Mouse (Mus musculus) heart, adult 2 months (tissue): ENCODE measurements around the gene Spsb1. TPM values are rescaled to one million over a fixed set of nuclear protein-coding genes. Genes with fewer than 3 reads are reported as not detected.
A peak's percentile ranks its signal among the peaks of the same experiment; 100 is the strongest.

Experiments used
- DNase-seq, 2 experiments: peaks; one replicate each; pipeline ENCODE4 v3.0.0; 2021
- H3K27ac ChIP-seq: fragments of 200-600 bp; 2 replicates; pipeline ENCODE4 v1.8.1; 2022
- H3K27me3 ChIP-seq: fragments of 200-500 bp; 2 replicates; pipeline ENCODE4 v1.6.1; 2012; ENCODE audit warnings: mild to moderate bottlenecking, low read length, inconsistent platforms, mixed read lengths; ENCODE audit not compliant: control insufficient read depth, insufficient read depth
- H3K36me3 ChIP-seq: fragments of 200-500 bp; 2 replicates; pipeline ENCODE4 v1.6.1; 2012; ENCODE audit warnings: low read length, inconsistent platforms; ENCODE audit not compliant: control insufficient read depth, insufficient read depth
- H3K4me1 ChIP-seq: fragments of 200-500 bp; 2 replicates; pipeline ENCODE4 v1.6.1; 2011; ENCODE audit warnings: low read length; ENCODE audit not compliant: control insufficient read depth, insufficient read depth
- H3K4me3 ChIP-seq: fragments of 200-600 bp; 2 replicates; pipeline ENCODE4 v1.8.1; 2022
- H3K79me2 ChIP-seq: fragments of 200-500 bp; replicated peaks from 2 replicates; pipeline ENCODE4 v1.6.1; 2012; ENCODE audit warnings: mild to moderate bottlenecking, inconsistent platforms, low read length, moderate library complexity, mixed read lengths; ENCODE audit not compliant: control insufficient read depth, insufficient read depth
- H3K9ac ChIP-seq: fragments of 200-500 bp; 2 replicates; pipeline ENCODE4 v1.6.1; 2012; ENCODE audit warnings: low read depth, mild to moderate bottlenecking, control low read depth, inconsistent platforms, low read length, mixed read lengths
- CTCF ChIP-seq: fragments of 200-600 bp; IDR thresholded peaks from 2 replicates; pipeline ENCODE4 v1.8.1; 2022; ENCODE audit warnings: antibody characterized with exemption, mild to moderate bottlenecking, moderate library complexity
- EP300 ChIP-seq: fragments of 200-500 bp; IDR thresholded peaks from 2 replicates; pipeline ENCODE4 v1.6.1; 2011; ENCODE audit warnings: low read depth, low read length, control low read depth; ENCODE audit not compliant: insufficient read depth
- POLR2A ChIP-seq: fragments of 200-500 bp; IDR thresholded peaks from 2 replicates; pipeline ENCODE4 v1.6.1; 2011; ENCODE audit warnings: mild to moderate bottlenecking, low read depth, low read length, control low read depth; ENCODE audit not compliant: insufficient read depth
- WGBS: fragments of 180-500 bp; shearing (Covaris S2); methylation state at CpG from one replicate; pipeline ENCODE4 v1.1.7; 2018; 5-methylcytosine and 5-hydroxymethylcytosine counted together
- intact Hi-C: fragments of 180-260 bp; cut with DNase I; formaldehyde crosslinking; loops from one replicate; pipeline ENCODE4 v1.15.1; 2025
- long read RNA-seq: library from polyadenylated mRNA; stranded (forward); transcript quantifications from one replicate; pipeline ENCODE4 v2.0.0, GENCODE M21; 2021
- polyA plus RNA-seq: library from polyadenylated mRNA; depleted of rRNA; stranded (reverse); fragments of >200 nt; gene quantifications from 2 replicates; pipeline ENCODE4 v1.2.3, GENCODE M21; 2012; rRNA removed
- total RNA-seq, 2 experiments: library from RNA; stranded (reverse); gene quantifications; 2 replicates each; pipeline ENCODE4 v1.2.3; 2021

Spsb1 gene
- total RNA-seq (10 to 100 TPM; 28.3 to 35.3 TPM), polyA plus RNA-seq (32.2 and 38.7 TPM in 2 replicates)
- long read RNA-seq, transcript Spsb1-201 (3 exons, 3,092 nt), result major isoform, 29 of 36 reads
- long read RNA-seq, partial matches to known transcripts, result 0 of 36 reads
- long read RNA-seq, other reads (novel, unspliced or antisense), result 5 of 36 reads

DNA sequence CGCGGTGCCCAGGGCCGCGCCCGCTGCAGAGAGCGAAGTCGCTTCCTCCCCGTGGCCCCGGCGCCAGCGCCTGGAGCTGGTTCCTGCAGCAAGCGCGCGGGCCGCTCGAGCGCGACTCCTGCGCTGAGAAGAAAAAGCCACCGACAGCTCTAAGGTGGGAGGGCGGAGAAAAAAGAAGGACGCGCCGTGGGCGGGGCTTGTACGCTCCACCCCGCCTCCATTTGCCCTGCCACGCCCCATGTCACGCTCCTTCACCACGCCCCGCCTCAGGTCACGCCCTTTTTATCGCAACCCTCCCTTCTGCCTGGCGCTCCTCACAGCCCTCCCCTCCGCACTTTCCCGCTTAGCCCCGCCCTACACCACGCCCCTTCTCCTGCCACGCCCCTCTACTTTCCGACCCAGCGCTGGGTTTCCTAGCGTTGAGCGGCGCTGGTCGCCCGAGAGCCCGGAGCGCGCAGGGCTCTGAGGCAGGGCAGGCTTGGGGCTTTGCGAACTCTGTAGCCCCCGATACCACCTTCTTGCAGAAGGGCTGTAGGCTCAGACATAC is at the start of gene Spsb1:
Gene Spsb1, minus strand, starts transcription at position 151 of the 547 bp plus-strand sequence.
- intact Hi-C loops, result loop anchor here (1.0 to 2.0 kb wide), 3 partner anchors 32 to 66 kb away; partner anchors contain the start of gene H6pd
- Histone ChIP-seq H3K27ac (peak within 1 kb of the TSS; percentile 90), H3K79me2 (peaks cover 4% of the 10 kb centered on the region), H3K9ac (peak within 1 kb of the TSS; percentile 91), H3K4me1 (peaks cover 12% of the 10 kb centered on the region), H3K27me3 (no peaks in the 10 kb centered on the region), H3K4me3 (peak within 1 kb of the TSS; percentile 97), H3K36me3 (no peaks in the 10 kb centered on the region)
- DNase-seq, result peak; percentile 98 to 99
- peak; percentile 97 for TF ChIP-seq POLR2A
- TF ChIP-seq CTCF, result 0 out of 2 replicates have a peak, but pooled peaks have one; percentile 12
- TF ChIP-seq EP300, result peak; percentile 54; the same call in 1 of the 2 replicates
- under 1% methylated on average over 50 of the region's 51 CpGs for WGBS

DNA sequence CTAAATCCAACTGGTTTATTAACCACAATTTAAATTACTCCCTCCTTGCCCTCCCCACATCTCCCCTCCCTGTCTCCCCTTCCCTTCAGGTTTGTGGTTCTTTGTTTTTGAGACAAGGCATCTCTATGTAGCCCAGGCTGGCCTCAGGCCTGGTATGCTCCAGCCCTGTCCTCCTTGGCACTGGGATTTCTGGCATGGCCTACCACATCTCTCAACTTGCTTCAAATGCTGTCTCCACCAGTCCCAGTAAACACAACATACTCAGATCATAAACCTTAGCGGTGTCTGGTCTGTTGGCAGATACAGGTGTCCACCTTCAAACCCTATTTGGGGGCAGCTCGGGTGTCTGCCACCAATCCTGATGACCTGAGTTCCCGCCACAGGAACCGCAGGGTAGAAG is 48.8 kb upstream of the Spsb1 start:
- H3K27ac ChIP-seq, result peak overlapping the region; percentile 79
- WGBS, result 81% methylated on average over 4 of the region's 4 CpGs
- intact Hi-C loops, result no loop called here

GRCm38 (mm10) chr4:150003021-150003580 is 48.3 kb upstream of the Spsb1 start:
- Histone ChIP-seq H3K4me1 (peaks cover 43% of the 10 kb centered on the region), H3K27ac (peak overlapping the region; percentile 79), H3K4me3 (peak overlapping the region; percentile 30; the same call in 1 of the 2 replicates), H3K36me3 (no peaks in the 10 kb centered on the region; the same call in 1 of the 2 replicates), H3K27me3 (no peaks in the 10 kb centered on the region), H3K79me2 (peaks cover 3% of the 10 kb centered on the region), H3K9ac (no peak overlapping the region)
- 40% methylated on average over 7 of the region's 7 CpGs for WGBS
- DNase-seq, result peak in 1 of 2 experiments; percentile 20
- TF ChIP-seq EP300 (no peak), POLR2A (no peak), CTCF (no peak)
- intact Hi-C loops, result no loop called here

More for the DNA sequence above, 48.8 kb upstream of the Spsb1 start:
- Histone ChIP-seq H3K4me1 (peaks cover 40% of the 10 kb centered on the region), H3K27me3 (no peaks in the 10 kb centered on the region), H3K9ac (no peak overlapping the region), H3K36me3 (no peaks in the 10 kb centered on the region; the same call in 1 of the 2 replicates), H3K4me3 (no peak overlapping the region), H3K79me2 (peaks cover 3% of the 10 kb centered on the region)
- DNase-seq, result peak; percentile 10 to 25
- TF ChIP-seq EP300 (no peak), POLR2A (no peak), CTCF (no peak)

- TF ChIP-seq CTCF, result no peak
- no peak for TF ChIP-seq EP300
- TF ChIP-seq POLR2A, result 0 out of 2 replicates have a peak, but pooled peaks have one; percentile 21
Observed at GRCm38 (mm10) chr4:150002021-150002528, 47.2 kb upstream of the Spsb1 start.

DNA sequence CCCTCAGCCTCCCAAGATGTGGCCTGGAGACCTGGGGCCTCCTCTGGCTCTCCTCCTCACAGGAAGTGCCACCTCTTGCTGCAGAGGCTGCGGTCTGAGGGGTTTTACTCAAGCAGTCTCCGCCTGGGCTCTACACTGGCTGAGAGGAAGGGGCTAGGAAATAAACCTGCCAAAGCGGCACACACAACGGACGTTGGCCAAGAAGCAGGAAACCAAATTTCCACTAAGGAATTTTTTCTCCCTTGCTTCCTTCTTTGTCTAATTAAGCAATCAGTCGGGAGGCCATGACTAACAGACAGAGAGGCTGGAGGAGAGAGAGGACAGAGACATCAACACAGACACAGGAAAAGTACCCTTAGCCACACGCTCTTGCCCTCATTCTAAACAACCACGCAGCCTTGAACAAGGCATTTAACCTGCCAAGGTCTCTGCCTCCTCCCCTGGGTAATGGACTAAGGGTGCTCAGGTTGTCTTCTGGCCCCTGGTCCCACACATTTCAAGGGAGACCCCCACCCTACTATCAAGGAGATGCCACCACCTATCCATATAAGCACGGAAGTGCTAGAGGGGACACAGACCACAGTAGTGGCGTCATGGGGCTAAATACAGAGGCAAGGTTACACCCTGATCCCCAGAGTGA is 46.5 kb upstream of the Spsb1 start:
- 49% methylated on average over 10 of the region's 10 CpGs for WGBS
- Histone ChIP-seq H3K79me2 (peaks cover 3% of the 10 kb centered on the region), H3K27ac (peak overlapping the region; percentile 79), H3K36me3 (no peaks in the 10 kb centered on the region; the same call in 1 of the 2 replicates), H3K4me3 (no peak overlapping the region), H3K9ac (peak overlapping the region; percentile 23; the same call in 1 of the 2 replicates), H3K4me1 (peaks cover 44% of the 10 kb centered on the region), H3K27me3 (no peaks in the 10 kb centered on the region)
- TF ChIP-seq EP300 (no peak), POLR2A (no peak), CTCF (no peak)
- DNase-seq, result peak in 1 of 2 experiments; percentile 30
- intact Hi-C loops, result no loop called here

More at GRCm38 (mm10) chr4:150002021-150002528, 47.2 kb upstream of the Spsb1 start:
- Histone ChIP-seq H3K36me3 (no peaks in the 10 kb centered on the region; the same call in 1 of the 2 replicates), H3K27me3 (no peaks in the 10 kb centered on the region), H3K4me3 (peak overlapping the region; percentile 30; the same call in 1 of the 2 replicates), H3K27ac (peak overlapping the region; percentile 79), H3K79me2 (peaks cover 3% of the 10 kb centered on the region), H3K4me1 (peaks cover 41% of the 10 kb centered on the region), H3K9ac (peak overlapping the region; percentile 4)
- intact Hi-C loops, result no loop called here
- 46% methylated on average over 12 of the region's 12 CpGs for WGBS
- peak; percentile 47 to 54 for DNase-seq
